Mouse (Mus musculus) gastrocnemius, postnatal 14 days (tissue): ENCODE measurements around the gene Ppp2ca. TPM values are rescaled to one million over a fixed set of nuclear protein-coding genes. Genes with fewer than 3 reads are reported as not detected.
"Not testable (repeated sequence)": the region's sequence is repeated elsewhere in the genome, so short reads cannot be mapped to it uniquely, and the experiment has no call there.

ENCODE experiments used
- DNase-seq: peaks from one replicate; pipeline ENCODE4 v3.0.0; 2021; ENCODE audit warnings: mixed read lengths
- intact Hi-C: fragments of 180-260 bp; cut with DNase I; formaldehyde crosslinking; loops from one replicate; pipeline ENCODE4 v1.15.1; 2025; ENCODE audit warnings: low total_unique reads
- total RNA-seq, 2 experiments: library from RNA; stranded (reverse); gene quantifications; 2 replicates each; pipeline ENCODE4 v1.2.3; 2021

Gene Ppp2ca
- total RNA-seq, 2 experiments from 2014 or later = 40.8 to 41.4 TPM

GRCm38 (mm10) chr11:52089291-52089690 lies 9.2 kb upstream of the Ppp2ca start:
- DNase-seq = no peak
- intact Hi-C loops = no loop called here

GRCm38 (mm10) chr11:52091261-52091660 lies 7.2 kb upstream of the Ppp2ca start:
- intact Hi-C loops = no loop called here

GRCm38 (mm10) chr11:52094568-52094967 lies 3.9 kb upstream of the Ppp2ca start:
- no peak for DNase-seq

More at GRCm38 (mm10) chr11:52091261-52091660, 7.2 kb upstream of the Ppp2ca start:
- DNase-seq = no peak

GRCm38 (mm10) chr11:52097016-52097415 lies 1.5 kb upstream of the Ppp2ca start:
- DNase-seq = no peak
- intact Hi-C loops = no loop called here

More at GRCm38 (mm10) chr11:52094568-52094967, 3.9 kb upstream of the Ppp2ca start:
- intact Hi-C loops = no loop called here

GRCm38 (mm10) chr11:52097596-52097995 lies 885 bp upstream of the Ppp2ca start:
- intact Hi-C loops = no loop called here
- DNase-seq = no peak

- peak; percentile 78 for DNase-seq
- intact Hi-C loops = no loop called here
Measured at GRCm38 (mm10) chr11:52099031-52099761, 715 bp downstream of the Ppp2ca start.

- no peak for DNase-seq
- intact Hi-C loops = no loop called here
Measured at GRCm38 (mm10) chr11:52099771-52100219, 1.3 kb downstream of the Ppp2ca start.

GRCm38 (mm10) chr11:52102977-52103376 lies 4.5 kb downstream of the Ppp2ca start:
- DNase-seq = no peak
- intact Hi-C loops = no loop called here

GRCm38 (mm10) chr11:52105503-52105902 lies 7.0 kb downstream of the Ppp2ca start:
- intact Hi-C loops = no loop called here
- DNase-seq = no peak

GRCm38 (mm10) chr11:52106037-52106436 lies 7.6 kb downstream of the Ppp2ca start:
- no peak for DNase-seq
- intact Hi-C loops = no loop called here

GRCm38 (mm10) chr11:52106438-52106837 lies 8.0 kb downstream of the Ppp2ca start:
- intact Hi-C loops = no loop called here

GRCm38 (mm10) chr11:52108796-52109195 lies 10.3 kb downstream of the Ppp2ca start:
- intact Hi-C loops = no loop called here
- DNase-seq = no peak

More at GRCm38 (mm10) chr11:52106438-52106837, 8.0 kb downstream of the Ppp2ca start:
- no peak for DNase-seq

- intact Hi-C loops = no loop called here
- DNase-seq = no peak
Measured at GRCm38 (mm10) chr11:52109421-52109820, 10.9 kb downstream of the Ppp2ca start.

- DNase-seq = no peak
- intact Hi-C loops = no loop called here
Measured at GRCm38 (mm10) chr11:52115479-52115878, 17.0 kb downstream of the Ppp2ca start.

GRCm38 (mm10) chr11:52116117-52116516 lies 17.6 kb downstream of the Ppp2ca start:
- intact Hi-C loops, DNase-seq: not testable (repeated sequence)

GRCm38 (mm10) chr11:52117156-52117555 lies 18.7 kb downstream of the Ppp2ca start:
- no peak for DNase-seq
- intact Hi-C loops = no loop called here

- DNase-seq, intact Hi-C loops: not testable (repeated sequence)
Measured at GRCm38 (mm10) chr11:52120415-52120814, 21.9 kb downstream of the Ppp2ca start.

- intact Hi-C loops = no loop called here
- no peak for DNase-seq
Measured at GRCm38 (mm10) chr11:52122045-52122444, 23.6 kb downstream of the Ppp2ca start.

- DNase-seq = no peak
- intact Hi-C loops = no loop called here
Measured at GRCm38 (mm10) chr11:52124468-52124867, 26.0 kb downstream of the Ppp2ca start.

- intact Hi-C loops = no loop called here
- no peak for DNase-seq
Measured at GRCm38 (mm10) chr11:52127169-52127568, 28.7 kb downstream of the Ppp2ca start.

- intact Hi-C loops = no loop called here
Measured at GRCm38 (mm10) chr11:52127760-52128159, 29.3 kb downstream of the Ppp2ca start.

More at GRCm38 (mm10) chr11:52127760-52128159, 29.3 kb downstream of the Ppp2ca start:
- DNase-seq = no peak
